Mouse (Mus musculus) effector memory CD4-positive, alpha-beta T cell, adult 7 months (primary cell): Measurements from ENCODE around the gene Dnajb3. TPM values are rescaled to one million over a fixed set of nuclear protein-coding genes. Genes with fewer than 3 reads are reported as not detected.

ENCODE experiments used
- polyA plus RNA-seq: library from polyadenylated mRNA; unstranded; fragments of 100-300 nt; shearing (Covaris generic); gene quantifications from one replicate; pipeline ENCODE4 v1.2.1, GENCODE M21; 2017

The Dnajb3 gene
- polyA plus RNA-seq, result not detected

DNA sequence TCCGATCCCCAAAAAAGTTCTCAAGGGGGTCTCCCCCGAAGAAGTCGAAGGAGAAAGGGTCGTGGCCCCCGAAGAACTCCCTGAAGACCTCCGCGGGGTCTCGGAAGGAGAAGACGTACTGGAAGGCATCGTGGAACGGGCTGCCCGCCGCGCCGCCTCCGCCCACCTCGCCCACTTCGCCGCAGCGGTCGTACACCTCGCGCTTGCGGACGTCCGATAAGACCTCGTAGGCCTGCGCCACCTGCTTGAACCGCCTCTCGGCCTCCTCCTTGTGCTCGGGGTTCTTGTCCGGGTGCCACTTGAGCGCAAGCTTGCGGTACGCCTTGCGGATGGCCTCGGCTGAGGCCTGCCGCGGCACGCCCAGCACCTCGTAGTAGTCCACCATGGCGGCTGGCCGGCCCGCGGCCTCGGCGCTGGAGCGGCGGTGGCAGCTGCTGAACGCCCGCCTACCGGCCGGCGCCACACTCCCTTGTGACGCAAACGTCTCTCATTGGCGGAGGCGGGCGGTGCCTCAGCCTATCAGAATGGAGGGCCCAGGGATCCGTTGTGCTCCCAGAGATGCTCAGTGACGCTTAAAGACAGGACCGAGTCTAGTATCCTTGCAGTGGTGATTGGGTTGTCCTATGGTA is at the start of gene Dnajb3:
Gene Dnajb3, minus strand, starts transcription at position 489 of the 629 bp plus-strand sequence.

GRCm38 (mm10) chr1:88226670-88227379 is 21.2 kb upstream of the Dnajb3 start, which contains the start of gene Mroh2a:
Gene Mroh2a, plus strand, starts transcription at chr1:88226986.

DNA sequence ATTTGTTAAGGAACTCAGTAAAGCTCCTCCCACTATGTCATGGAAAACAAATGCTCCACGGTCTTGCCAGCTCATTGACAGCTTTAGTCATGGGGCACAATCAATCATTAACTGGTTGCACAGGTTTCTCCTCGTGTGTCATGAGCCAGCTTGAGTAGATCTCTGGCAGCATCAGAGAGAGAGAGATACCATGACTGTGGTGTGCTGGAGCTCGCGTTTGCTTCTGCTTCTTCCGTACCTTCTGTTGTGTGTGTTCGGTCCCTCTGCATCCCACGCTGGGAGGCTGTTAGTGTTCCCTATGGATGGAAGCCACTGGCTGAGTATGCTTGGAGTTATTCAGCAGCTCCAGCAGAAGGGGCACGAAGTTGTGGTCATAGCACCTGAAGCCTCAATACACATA is 6.2 kb upstream of the Dnajb3 start, which contains the start of gene Ugt1a1:
Gene Ugt1a1, plus strand, starts transcription at position 148 of the 400 bp plus-strand sequence.

GRCm38 (mm10) chr1:88200456-88200855 is 5.1 kb downstream of the Dnajb3 start, which contains the start of gene Ugt1a2:
Gene Ugt1a2, plus strand, starts transcription at chr1:88200601.

DNA sequence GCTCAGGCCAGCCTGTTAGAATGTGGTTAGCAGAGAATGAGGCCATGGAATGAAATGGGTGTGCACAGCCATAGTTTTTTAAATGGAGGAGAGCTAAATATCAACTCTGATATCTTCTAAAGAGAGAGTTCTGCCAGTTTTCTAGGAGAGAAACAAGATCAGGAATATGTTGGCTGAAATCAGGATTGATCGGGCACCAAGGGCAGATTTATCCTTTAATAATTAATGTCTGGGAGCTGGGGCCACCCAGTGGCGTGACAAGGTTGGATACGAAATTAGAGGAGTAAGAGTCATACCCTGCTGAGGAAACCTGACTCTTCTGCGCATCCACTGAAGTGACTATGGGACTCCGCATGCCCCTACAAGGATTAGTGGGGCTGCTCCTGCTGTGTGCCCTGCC is 39.9 kb downstream of the Dnajb3 start, which contains the start of gene Ugt1a5:
Gene Ugt1a5, plus strand, starts transcription at position 302 of the 400 bp plus-strand sequence.

Other genes with a start within 250 kb of the Dnajb3 start
- 14.5 TPM for gene Usp40, start 197.2 kb downstream of the Dnajb3 start, polyA plus RNA-seq
- gene Ugt1a10, start 150.4 kb downstream of the Dnajb3 start, polyA plus RNA-seq, result not detected
- gene Ugt1a9, start 135.0 kb downstream of the Dnajb3 start, polyA plus RNA-seq, result not detected
- not detected for gene Ugt1a8, start 118.0 kb downstream of the Dnajb3 start, polyA plus RNA-seq
- gene Ugt1a7c, start 110.7 kb downstream of the Dnajb3 start, polyA plus RNA-seq, result 0.16 TPM
- gene Ugt1a6b, start 102.5 kb downstream of the Dnajb3 start, polyA plus RNA-seq, result not detected
- 1.1 TPM for gene Ugt1a6a, start 71.0 kb downstream of the Dnajb3 start, polyA plus RNA-seq
- not detected for gene Ugt1a5, start 39.8 kb downstream of the Dnajb3 start, polyA plus RNA-seq
- 0.56 TPM for gene Ugt1a2, start 5.2 kb downstream of the Dnajb3 start, polyA plus RNA-seq
- gene Ugt1a1, start 6.2 kb upstream of the Dnajb3 start, polyA plus RNA-seq, result not detected
- gene Mroh2a, start 21.2 kb upstream of the Dnajb3 start, polyA plus RNA-seq, result 2.7 TPM
- gene Hjurp, start 71.9 kb upstream of the Dnajb3 start, polyA plus RNA-seq, result 90.0 TPM
- not detected for gene Trpm8, start 71.9 kb upstream of the Dnajb3 start, polyA plus RNA-seq
- gene Spp2, start 201.2 kb upstream of the Dnajb3 start, polyA plus RNA-seq, result not detected